Mouse (Mus musculus) C2C12 (cell line): ENCODE measurements around the gene Eef2. TPM values are rescaled to one million over a fixed set of nuclear protein-coding genes. Genes with fewer than 3 reads are reported as not detected.

Experiments
- H3K27me3 ChIP-seq: one replicate; pipeline ENCODE4 v1.6.1; 2011; ENCODE audit not compliant: control insufficient read depth, insufficient read depth, insufficient read length
- H3K36me3 ChIP-seq: one replicate; pipeline ENCODE4 v1.6.1; 2011; ENCODE audit not compliant: control insufficient read depth, insufficient read depth
- H3K4me3 ChIP-seq: one replicate; pipeline ENCODE4 v1.5.1; 2011; ENCODE audit warnings: mild to moderate bottlenecking, control low read depth; ENCODE audit not compliant: poor library complexity, insufficient read depth, severe bottlenecking
- H3K79me2 ChIP-seq: one replicate; pipeline ENCODE4 v1.6.1; 2011; ENCODE audit not compliant: control insufficient read depth, insufficient read depth
- H3K79me3 ChIP-seq: one replicate; pipeline ENCODE4 v1.6.1; 2011; ENCODE audit warnings: low read depth, control low read depth
- H3ac ChIP-seq: one replicate; pipeline ENCODE3; 2011; ENCODE audit warnings: low read depth; ENCODE audit not compliant: control insufficient read depth, insufficient read length
- CEBPB ChIP-seq: IDR thresholded peaks from one replicate; pipeline ENCODE4 v1.6.1; 2011; ENCODE audit warnings: low read depth, mild to moderate bottlenecking, control low read depth, moderate library complexity
- CTCF ChIP-seq: IDR thresholded peaks from one replicate; pipeline ENCODE4 v1.5.1; 2011; ENCODE audit not compliant: control insufficient read depth, insufficient read depth, insufficient read length
- FOSL1 ChIP-seq: IDR thresholded peaks from one replicate; pipeline ENCODE4 v1.8.0; 2011; ENCODE audit warnings: mild to moderate bottlenecking, low read length; ENCODE audit not compliant: poor library complexity, insufficient read depth, severe bottlenecking
- MAX ChIP-seq: IDR thresholded peaks from one replicate; pipeline ENCODE4 v1.6.1; 2011; ENCODE audit warnings: mild to moderate bottlenecking, control low read depth
- MYOD1 ChIP-seq: IDR thresholded peaks from one replicate; pipeline ENCODE4 v1.6.1; 2011; ENCODE audit warnings: low read depth; ENCODE audit not compliant: control insufficient read depth, insufficient read length
- MYOG ChIP-seq: IDR thresholded peaks from one replicate; pipeline ENCODE4 v1.6.1; 2011; ENCODE audit not compliant: control insufficient read depth, insufficient read length; ENCODE audit errors: extremely low read depth
- USF1 ChIP-seq: IDR thresholded peaks from one replicate; pipeline ENCODE4 v1.6.1; 2011; ENCODE audit warnings: low read depth, mild to moderate bottlenecking, control low read depth, moderate library complexity
- long read RNA-seq, 2 experiments: library from polyadenylated mRNA; unstranded; transcript quantifications; one replicate each; pipeline ENCODE4 v2.0.0; 2019 to 2020
- polyA plus RNA-seq: library from polyadenylated mRNA; unstranded; fragments of >200 nt; fragmentation: generic; extraction: Trizol; gene quantifications from one replicate; pipeline ENCODE4 v1.2.1, GENCODE M21; 2012; ENCODE audit warnings: missing spikeins

Gene Eef2
- polyA plus RNA-seq, result 2,537 TPM
- long read RNA-seq, experiment 1, transcript Eef2-201 (14 exons, 3,089 nt), result major isoform, 794 of 1,247 reads
- long read RNA-seq, experiment 1, partial matches to known transcripts, result 414 of 1,247 reads
- long read RNA-seq, experiment 1, other reads (novel, unspliced or antisense), result 39 of 1,247 reads
- long read RNA-seq, experiment 2, transcript Eef2-201 (14 exons, 3,089 nt), result major isoform, 22,465 of 23,171 reads
- long read RNA-seq, experiment 2, partial matches to known transcripts, result 426 of 23,171 reads
- long read RNA-seq, experiment 2, other reads (novel, unspliced or antisense), result 280 of 23,171 reads

- TF ChIP-seq MAX (peak; percentile 26), CTCF (no peak), USF1 (peak; percentile 98)
- H3K79me3 ChIP-seq, result peaks cover 48% of the 10 kb centered on the region
- no peaks in the 10 kb centered on the region for H3K27me3 ChIP-seq
- H3K4me3 ChIP-seq, result peak within 1 kb of the TSS; percentile 95
- H3K36me3 ChIP-seq, result peaks cover 47% of the 10 kb centered on the region
- peak within 1 kb of the TSS; percentile 99 for H3ac ChIP-seq
- H3K79me2 ChIP-seq, result peaks cover 53% of the 10 kb centered on the region
Observed at GRCm38 (mm10) chr10:81176466-81177271, at the start of gene Eef2. Gene Eef2, plus strand, starts transcription at chr10:81176631.

GRCm38 (mm10) chr10:81134181-81134587, 42.2 kb upstream of the Eef2 start:
- H3K4me3 ChIP-seq, result peak overlapping the region; percentile 2
- H3K27me3 ChIP-seq, result no peaks in the 10 kb centered on the region

DNA sequence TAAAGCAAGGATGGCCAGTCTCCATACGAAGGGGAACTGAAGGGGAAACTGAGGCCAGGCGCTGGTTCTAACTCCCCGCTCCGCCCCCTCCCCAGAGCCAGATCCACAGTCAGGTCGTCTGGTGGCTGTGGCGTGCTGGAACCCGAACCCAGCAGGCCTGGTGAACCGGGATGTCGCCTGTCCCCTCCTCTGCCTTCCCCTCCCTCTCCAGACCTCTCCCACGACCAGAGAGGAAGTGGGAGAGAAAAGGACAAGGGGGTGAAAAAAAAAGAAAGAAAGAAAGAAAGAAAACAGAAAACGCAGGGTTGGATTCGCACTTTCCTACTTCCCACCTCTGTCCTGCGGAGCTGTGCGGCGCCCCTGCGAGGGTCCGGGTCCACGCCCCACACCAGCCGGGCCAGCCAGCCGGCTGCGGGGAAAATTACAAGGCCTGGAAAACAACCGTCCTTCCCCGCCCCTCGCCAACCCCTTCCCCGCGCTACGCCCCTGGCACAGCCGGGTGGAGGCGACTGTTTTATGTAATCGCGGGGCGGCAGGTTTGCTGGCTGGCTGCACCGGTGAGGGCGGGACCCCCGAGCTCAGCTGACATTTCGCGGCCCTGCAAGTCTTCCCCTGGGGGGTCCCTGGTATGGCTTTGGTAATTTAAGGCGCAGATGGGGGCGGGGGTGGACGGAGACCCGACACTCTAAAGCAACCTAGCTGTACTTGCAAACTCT, 41.3 kb upstream of the Eef2 start, which contains the start of gene Zbtb7a:
TSS of gene Zbtb7a (plus strand) at position 255 of the 716 bp plus-strand sequence.
- H3ac ChIP-seq, result peak within 1 kb of the TSS; percentile 88
- H3K79me2 ChIP-seq, result peaks cover 25% of the 10 kb centered on the region
- TF ChIP-seq MYOD1 (no peak), USF1 (no peak), FOSL1 (no peak), MYOG (no peak), MAX (no peak), CEBPB (no peak), CTCF (no peak)
- no peaks in the 10 kb centered on the region for H3K36me3 ChIP-seq
- peak within 1 kb of the TSS; percentile 96 for H3K4me3 ChIP-seq
- peaks cover 22% of the 10 kb centered on the region for H3K79me3 ChIP-seq
- no peaks in the 10 kb centered on the region for H3K27me3 ChIP-seq

More at GRCm38 (mm10) chr10:81134181-81134587, 42.2 kb upstream of the Eef2 start:
- Histone ChIP-seq H3ac (no peak overlapping the region), H3K36me3 (no peaks in the 10 kb centered on the region), H3K79me3 (peaks cover 13% of the 10 kb centered on the region), H3K79me2 (peaks cover 15% of the 10 kb centered on the region)
- no peak for TF ChIP-seq MYOG
- TF ChIP-seq FOSL1, result no peak
- TF ChIP-seq USF1, result no peak
- TF ChIP-seq MYOD1, result no peak
- no peak for TF ChIP-seq MAX
- TF ChIP-seq CEBPB, result no peak
- TF ChIP-seq CTCF, result no peak

DNA sequence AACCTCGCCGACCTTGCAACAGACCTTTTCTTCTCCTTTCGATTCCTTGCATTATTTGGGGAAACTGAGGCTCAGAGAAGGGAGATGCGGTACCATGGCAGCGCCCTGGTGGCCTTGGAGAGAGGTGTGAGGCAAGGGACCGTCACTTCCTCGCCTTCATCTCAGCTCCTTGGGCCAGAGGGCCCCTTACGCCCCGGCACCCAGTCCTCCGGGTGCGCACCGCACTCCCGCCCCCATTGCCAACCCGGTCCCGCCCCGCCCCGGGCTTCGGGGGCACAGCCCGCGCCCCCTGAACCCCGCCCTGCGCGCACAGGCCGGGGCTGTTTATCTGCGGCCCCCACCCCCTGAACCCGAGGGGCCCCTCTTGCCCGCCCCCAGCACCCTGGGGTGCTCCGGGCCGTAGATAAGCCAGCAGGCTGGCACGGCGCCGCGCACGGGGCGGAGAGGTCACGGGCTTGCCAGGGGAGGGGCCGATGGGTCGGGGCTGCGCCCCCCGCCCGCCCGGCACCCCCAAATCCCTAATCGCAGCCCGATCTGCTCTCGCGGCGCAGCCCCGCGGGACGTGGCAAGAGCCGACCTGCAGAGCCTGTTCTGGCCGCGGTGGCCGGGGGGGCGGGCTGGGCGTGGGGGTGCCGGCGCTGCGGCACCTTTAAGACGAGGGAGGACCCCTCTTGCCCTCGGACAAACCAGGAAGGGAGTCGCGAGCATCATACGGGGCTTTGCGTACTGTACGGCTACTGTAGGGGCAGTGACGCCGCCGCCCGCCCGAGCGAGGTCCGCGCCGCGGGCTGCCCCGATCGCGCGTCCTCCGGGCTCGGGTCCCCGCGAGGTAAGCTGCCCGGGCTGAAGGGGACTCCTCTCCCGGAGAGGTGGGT, 40.4 kb upstream of the Eef2 start:
- Histone ChIP-seq H3ac (peak overlapping the region; percentile 88), H3K27me3 (no peaks in the 10 kb centered on the region), H3K79me3 (peaks cover 32% of the 10 kb centered on the region), H3K79me2 (peaks cover 34% of the 10 kb centered on the region), H3K4me3 (peak overlapping the region; percentile 96), H3K36me3 (no peaks in the 10 kb centered on the region)
- no peak for TF ChIP-seq USF1
- TF ChIP-seq CTCF, result no peak
- TF ChIP-seq MYOD1, result no peak
- TF ChIP-seq FOSL1, result no peak

GRCm38 (mm10) chr10:81136706-81137231, 39.7 kb upstream of the Eef2 start:
- Histone ChIP-seq H3ac (peak overlapping the region; percentile 88), H3K4me3 (peak overlapping the region; percentile 96), H3K79me3 (peaks cover 39% of the 10 kb centered on the region), H3K36me3 (peaks cover 4% of the 10 kb centered on the region), H3K27me3 (no peaks in the 10 kb centered on the region), H3K79me2 (peaks cover 41% of the 10 kb centered on the region)
- no peak for TF ChIP-seq CEBPB
- TF ChIP-seq FOSL1, result no peak
- TF ChIP-seq MYOG, result no peak
- TF ChIP-seq MYOD1, result no peak
- TF ChIP-seq CTCF, result no peak
- TF ChIP-seq USF1, result no peak
- TF ChIP-seq MAX, result no peak
